Mouse (Mus musculus) frontal cortex, postnatal 25 days (tissue): ENCODE data around the gene Rnf43.

Experiments used
- DNase-seq, 2 experiments: peaks; one replicate each; pipeline ENCODE4 v3.0.0; 2022; ENCODE audit warnings: low spot score in 2 of 2

Gene Rnf43

DNA sequence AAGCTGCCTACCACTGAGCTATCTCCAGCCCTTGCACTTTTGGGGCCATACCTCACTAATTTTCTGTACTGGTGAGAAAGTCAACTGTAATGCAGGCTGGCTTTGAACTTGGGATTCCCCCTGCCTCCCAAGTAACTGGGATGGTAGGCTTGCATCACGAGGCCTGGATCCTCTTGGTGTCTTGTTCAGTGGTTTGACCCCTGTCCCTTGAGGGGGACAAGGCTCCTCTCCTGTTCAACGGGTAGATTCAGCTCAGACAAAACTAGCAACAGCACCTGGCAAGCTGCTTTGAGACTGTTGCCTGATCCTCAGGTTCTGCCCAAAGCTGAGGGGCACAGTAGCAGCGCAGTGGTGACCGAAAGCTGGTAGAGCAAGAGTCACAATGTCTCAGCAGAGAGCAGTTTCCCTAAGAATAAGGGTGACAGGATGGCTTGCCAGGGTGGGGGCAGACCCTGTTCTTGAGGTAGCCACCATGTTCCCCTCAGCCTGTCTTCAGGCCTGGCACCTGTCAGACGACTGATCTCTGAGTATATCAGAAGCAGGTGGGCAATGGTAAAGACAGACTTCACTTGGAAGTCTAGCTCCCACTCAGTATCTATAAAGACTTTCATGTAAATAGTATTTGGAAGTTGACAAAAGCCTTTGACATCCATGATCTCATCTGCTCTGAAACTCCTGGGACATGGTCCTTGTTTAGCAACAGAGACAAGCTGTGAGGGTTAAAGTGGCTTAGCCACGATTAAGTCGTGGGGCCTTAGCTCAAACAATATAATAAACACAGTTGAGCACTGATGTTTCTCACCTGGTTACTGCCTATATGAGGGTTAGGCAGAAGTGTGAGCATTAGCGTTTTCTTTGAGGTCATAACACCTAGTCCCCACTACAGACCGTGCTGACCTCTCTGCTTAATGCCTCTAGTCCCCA lies 83.4 kb downstream of the Rnf43 start:
- no peak for DNase-seq

DNA sequence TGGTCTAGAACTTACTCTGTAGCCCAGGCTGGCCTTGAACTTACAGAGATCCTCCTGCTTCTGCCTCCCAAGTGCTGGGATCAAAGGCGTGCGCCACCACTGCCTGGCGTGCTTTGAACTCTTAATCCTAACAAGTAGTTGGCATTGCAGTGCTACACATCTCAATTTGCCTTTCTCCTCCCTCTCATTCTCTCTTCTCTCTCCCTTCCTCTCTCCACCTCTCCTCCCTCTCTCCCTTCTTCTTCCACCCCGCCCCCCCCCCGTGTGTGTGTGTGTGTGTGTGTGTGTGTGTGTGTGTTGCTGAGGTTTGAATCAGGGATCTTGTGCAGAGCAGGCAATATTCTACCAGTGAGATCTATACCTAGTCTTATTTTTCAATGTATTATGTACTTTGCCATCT lies 84.8 kb downstream of the Rnf43 start:
- no peak for DNase-seq

DNA sequence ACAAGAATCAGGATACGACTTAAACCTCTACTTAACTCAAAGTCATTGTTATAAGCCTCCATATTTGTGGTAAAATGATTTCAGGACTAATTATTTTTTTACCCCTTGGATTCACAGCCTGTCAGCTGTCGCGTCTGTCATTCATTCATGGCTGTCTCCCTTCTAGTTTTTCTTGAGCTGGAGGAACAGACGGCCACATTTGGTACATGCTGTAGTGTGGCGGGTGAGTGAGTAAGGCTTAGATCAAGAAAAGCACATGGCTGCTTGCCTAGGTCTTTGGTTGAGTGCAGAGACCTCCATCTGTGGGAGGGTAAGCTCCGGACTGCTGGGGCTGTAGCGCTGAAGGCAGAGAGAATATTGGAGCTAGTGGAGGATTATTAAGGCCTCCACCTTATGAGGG lies 85.2 kb downstream of the Rnf43 start:
- DNase-seq, result no peak

DNA sequence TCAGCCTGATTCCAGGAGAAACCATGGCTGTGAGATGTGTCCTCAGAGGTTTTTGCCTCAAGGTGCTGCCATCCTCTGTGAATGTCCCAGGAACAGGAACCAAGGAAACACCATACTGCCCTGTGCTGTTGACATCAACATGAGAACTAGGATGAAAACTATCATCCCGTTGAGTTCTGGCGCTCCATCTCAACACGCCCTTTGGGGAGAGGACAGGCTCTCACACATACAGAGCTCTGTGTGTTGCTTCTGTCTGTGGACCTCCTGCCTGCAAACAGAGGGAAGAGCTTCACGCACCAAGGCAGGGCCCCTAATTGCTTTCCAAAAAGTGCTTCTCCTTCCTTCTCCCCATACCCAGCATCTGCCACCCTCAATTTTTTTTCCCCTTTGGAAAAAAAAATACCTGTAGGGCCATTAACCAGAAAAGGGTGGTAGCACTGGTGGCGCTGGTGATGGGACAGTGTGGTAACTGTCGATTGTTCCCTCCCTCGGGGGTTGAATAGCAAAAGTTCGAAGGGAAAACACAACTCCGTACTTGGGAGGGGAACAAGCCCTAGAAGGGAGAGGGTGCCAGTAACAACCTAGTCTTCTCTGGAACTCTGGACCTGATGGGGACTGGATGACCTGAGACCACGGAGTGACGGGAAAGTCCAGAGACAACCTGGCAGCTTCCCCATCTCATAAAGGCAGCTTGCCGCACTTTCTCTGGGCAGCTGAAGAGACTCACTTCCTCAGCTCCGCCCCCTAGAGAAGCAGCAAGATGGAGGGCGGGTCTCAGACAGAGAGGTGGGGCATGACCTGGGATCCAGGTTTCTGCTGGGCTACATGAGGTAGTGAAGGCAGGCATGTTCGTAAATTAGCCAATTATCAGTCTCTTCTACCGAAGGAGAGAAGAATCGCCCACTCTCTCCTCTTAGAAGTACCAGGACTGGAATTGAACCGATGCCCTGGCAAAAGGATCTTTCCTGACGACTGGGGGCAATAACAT lies 85.9 kb downstream of the Rnf43 start:
- no peak for DNase-seq

DNA sequence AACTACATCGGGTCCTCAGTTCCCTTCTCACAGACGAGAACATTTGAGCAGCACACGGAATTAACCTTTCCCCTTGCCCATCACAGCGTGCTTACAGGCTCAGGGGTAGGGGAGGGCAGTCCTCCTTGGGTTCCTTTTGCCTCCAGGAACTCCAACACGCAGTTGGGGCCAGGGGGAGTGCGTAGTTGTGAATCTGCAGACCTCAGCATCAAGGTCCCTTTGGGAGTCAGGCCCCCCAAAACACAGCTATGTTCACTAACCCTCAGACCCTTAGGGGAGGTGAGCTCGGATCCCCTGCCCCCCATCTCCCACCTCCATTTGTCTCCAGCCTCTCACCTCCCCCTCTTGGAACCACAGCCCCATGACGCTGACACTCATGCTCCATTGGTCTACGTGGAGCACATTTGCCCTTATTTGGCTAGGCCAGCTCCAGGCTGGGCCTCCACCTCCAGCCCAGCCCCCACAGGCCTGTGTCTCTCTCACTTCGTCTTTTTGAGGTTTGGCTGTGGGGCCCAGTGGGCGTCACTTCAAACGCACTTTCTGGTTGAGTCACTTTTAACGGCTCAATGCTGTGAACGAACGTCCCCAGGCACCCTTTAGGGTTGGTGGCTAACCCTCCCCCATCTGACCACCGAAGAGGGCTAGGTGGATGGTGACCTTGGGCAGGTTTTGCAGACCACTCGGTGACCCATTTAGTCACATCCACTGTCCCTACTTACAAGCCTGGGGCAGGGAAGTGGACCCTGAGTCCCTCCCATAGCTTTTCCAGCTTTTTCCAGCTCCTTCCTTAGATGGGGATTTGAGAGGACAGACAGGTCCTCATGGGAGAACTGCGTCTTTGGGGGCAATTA lies 86.9 kb downstream of the Rnf43 start:
- peak in 1 of 2 experiments; percentile 23 for DNase-seq

DNA sequence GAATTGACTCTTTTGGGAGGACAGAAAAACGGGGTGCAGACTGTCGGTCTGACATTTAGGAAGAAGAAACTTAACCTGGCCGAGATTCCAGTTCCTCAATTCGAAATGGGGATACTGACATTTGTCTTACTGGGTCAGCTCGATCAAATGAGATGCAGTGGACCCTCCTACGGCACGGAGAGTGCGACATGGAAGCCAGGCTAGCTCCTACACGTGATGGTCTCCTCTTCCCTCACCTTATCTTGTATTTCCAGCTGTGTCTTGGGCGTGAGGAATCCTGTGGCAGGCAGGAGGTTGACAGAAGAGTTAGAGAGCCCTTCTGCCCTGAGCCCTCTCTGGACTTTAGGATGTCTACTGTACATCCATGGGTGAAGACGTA lies 87.5 kb downstream of the Rnf43 start:
- DNase-seq, result no peak

DNA sequence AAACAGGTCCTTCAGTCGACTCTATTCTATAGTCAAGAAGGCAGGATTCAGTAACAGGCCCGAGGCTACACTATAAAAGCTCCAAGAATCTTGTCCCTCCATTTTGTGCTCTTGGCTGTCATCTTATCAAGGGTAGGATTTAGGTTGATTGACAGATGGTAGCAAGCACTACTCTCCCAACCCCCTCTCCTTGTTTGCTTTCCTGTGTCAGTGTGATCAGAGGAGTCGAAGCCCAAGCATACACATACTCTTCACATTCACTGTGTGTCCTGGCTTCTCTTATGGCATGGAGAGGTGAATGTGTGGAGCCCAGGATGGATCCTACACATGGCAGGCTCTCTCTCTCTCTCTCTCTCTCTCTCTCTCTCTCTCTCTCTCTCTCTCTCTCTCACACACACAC lies 88.0 kb downstream of the Rnf43 start:
- no peak for DNase-seq

DNA sequence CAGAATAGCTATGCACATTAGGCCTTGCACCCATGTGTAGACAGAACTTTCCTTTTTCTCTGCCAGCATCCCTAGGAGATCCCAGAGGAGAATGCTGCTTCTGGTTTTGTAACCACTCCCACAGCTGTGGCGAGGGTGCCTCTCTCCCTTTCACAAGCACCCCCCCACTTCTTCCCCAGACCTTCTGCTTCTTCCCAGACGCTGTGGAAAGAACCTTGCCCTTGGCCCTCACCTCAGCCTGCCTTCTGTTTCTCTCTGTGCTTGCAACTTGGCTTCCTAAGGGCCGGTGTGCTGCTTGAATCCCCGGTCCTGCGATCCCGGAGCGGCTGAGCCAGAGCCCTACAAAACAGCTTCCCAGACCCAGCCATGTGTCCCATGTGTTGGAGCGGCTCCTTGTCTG lies 88.5 kb downstream of the Rnf43 start:
- no peak for DNase-seq

DNA sequence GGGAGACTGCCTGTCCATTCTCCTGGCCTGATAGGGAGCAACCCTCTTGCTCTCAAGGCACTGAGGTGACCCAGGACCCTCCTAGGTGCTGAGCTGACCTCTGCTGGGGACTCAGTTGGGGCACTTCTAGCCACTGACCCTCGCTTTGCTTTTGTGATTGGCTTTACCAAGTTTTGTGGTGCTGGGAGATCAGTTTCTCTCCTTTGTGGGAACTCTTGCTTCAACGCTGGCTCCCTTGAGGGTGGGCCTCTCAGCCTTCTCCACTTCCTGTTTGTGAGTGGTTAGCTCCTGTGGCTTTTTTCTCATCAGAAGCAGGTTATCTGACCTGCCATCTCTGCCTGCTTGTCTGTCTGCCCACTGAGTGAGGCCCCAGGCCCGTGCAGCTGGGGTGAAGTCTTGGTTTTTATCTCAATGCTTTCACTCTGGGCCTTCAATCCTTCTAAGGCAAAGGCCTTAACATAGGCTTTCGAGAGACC lies 89.0 kb downstream of the Rnf43 start:
- no peak for DNase-seq

DNA sequence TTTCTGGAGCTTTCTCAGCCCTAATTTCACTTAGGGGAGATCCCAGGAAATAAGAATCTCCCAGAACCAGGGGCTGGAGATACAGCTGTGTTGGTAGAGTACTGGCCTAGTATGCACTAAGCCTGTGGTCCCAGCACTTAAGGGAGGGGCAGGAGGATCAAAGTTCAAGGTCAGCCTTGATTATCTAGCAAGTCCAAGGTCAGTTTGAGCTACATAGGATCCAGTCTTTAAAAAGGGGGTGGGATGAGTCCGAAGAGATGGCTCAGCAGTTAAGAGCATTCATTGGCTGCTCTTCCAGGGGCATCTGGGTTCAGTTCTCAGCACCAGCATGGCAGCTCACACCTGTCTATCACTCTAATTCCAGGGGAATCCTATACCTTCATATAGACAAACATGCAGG lies 89.8 kb downstream of the Rnf43 start:
- DNase-seq, result no peak

DNA sequence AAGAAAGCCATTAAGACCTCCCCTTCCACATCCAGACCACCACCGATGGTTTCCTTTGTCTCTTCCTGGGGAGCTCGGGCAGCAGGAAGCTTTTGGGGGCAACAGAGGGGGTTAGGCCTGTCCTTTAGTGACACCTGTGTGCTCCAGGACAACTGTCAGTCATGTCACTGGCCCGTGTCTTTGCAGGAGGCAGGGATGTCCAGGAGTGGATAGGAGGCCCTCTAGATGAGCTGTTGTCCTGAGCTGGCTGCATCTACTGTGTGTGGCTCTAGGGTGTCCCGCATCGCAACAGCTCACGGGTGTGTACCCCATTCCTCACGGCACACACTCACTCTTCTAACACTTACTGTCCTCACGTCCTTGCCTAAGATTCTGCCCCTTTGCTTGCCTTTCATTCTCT lies 90.7 kb downstream of the Rnf43 start:
- no peak for DNase-seq

DNA sequence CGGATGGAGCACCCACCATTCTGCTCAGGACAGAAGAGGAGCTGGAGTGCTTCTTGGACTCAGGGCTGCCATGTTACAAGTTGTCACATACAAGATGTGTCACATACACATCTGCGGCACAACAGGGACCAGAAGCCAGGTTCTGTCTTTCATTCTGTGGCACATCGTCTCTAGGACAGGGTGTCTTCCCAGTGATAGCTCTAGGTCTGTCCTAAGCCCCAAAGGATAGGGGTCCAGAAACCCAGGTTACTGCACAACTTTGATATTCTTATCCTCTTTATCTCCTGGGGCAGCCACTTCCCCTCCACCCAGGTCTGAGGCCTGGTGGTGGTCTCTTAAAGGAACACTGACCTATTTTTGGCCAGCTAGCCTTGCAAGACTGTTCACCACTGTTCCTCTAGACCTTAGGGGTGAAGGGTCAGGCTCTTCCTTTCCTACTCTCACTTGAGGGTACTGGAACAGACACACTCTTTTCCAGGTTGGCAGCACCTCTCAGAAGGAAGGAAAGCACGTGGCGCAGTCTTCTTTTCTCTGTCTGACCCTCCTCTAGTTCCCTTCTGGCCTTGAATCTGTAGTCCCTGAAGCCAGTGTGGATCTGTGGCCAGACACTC lies 91.5 kb downstream of the Rnf43 start:
- no peak for DNase-seq

DNA sequence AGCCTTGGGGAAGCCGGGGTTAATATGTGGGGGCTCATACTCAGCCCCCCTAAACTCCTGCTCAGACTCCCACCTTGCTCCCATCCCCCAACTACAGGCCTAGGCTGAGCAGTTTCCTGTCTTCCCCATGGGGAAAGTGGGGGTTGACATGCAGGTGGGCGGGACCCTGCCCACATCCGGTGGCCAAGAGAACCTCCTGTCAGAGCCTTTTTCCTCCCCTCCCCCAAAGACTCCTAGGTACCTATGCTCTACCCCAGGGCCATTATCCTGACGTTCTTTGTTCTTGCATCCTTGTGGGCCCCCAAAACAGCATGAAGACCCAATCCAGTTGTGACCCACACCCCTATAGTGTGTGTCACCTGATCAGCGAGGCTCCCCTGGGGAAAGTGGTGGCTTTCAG lies 92.1 kb downstream of the Rnf43 start:
- DNase-seq, result no peak

DNA sequence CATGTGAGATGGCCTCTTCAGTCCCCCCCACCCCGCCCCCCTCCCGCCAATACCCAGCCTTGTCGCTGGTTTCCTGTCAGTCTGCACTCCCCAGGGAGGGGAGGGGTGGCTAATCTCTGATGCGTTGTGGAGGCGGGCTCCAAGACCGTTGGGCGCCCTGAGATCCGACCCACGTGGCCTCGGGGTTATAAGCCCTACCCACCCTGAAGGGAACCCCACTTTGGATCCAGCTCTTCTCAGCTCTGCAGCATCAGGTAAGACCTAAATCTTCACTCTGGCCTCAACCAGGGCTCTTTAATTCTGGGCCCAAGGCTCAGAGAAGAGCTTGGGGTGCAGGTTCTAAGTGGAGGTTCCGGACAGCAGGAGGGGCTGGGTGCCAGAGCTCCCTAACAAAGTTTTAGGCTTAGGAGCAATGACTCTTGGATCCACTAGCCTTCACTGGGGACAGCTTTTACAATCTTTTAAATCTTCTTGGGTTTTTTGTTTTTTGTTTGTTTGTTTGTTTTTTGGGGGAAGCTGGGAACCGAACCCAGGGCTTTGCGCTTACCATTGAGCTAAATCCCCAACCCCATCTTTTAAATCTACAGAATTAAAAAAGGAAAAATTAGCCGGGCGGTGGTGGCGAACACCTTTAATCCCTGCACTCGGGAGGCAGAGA lies 93.0 kb downstream of the Rnf43 start:
- no peak for DNase-seq

DNA sequence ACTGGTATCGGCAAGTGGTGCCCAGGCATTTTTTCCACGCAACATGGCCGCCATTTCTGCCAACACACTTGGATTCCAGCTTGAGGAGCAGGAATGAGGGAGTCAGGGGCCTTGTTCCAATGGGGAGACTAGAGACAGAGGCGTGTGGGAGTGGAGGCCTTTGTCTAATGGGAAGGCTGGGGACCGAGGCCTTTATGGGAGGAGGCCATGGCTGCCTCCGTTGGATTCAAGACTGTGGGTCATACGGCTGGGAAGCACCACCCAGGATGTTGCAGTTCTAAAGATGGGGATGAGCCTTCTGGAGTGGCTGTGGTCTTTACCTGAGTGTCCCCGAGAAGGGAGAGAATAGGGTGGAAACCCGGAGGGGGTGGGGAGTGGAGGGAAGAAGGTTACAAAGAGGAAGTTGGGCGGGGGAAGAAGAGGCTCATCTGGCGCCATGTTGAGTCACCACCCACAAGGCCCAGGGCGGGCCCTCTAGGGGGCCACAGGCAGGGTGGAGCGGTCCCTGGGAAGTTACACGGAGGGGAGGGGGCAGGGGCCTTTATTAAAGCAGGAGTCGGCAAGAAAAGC lies 93.8 kb downstream of the Rnf43 start:
- no peak for DNase-seq

DNA sequence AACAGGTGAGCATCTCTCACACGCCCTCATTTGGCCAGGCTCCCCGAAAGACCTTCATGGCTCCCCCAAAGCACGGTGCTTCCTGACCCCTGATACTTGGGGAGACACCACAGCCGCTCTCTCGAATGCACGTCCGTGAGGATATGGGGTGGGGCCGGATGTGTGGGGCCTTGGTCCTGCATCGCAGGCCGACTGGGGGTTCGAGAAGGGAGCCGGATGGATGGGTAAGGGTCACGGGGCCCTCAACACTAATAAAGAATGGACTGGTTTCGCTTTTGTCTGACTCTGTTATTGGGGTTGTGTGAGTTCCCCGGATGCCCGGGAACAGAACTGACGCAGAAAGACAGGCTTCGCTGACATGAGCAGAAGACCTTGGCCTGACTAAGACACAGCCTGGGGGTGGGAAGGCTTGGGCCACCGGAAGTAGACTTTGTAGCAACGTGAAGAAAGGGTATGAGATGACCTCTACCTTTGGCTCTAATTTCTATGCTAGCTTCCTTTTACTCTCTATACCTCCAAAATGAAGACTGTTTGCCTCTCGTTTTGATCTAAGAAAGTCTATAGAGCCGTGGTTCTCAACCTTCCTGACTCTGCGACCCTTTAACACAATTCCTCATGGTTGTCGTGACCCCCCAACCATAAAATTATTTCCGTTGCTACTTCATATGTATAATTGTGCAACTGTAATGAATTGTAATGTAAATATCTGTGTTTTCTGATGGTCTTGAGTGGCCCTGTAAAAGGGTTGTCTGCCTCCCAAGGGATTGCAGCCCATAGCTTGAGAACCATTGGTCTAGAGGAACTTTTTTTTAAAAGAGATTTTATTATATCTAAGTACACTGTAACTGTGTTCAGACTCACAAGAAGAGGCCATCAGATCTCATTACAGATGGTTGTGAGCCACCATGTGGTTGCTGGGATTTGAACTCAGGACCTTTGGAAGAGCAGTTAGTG lies 94.8 kb downstream of the Rnf43 start:
- DNase-seq, result no peak

DNA sequence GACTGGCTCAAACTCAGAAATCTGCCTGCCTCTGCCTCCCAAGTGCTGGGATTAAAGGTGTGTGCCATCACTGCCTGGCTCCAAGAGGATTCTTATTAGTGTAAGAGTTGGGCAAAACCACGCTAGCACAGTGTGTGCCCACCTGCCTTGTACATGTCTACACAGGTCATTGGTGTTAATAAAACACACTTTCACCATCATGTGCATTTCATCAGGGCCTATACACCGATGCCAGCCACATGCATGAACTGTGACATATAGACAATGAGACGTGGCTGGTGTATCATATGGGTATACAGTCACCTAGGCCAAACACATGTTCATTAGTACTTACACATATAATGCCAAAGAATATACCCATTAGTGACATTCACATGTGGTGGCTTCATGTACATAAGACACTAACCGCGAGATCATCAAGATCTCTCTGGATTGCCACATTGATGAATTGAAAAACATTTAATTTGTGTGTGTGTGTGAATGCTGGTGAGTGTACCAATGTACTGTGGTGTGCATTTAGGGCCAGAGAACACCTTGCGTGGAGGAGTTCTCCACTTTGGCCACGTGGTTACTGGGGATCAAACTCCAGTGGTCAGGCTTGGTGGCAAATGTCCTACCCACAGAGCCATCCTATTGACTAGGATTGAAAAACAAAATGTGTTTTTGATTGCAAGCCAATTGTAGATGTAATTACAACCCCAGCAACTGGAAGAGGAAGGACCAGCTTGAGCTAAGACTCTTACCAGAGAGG lies 95.8 kb downstream of the Rnf43 start:
- DNase-seq, result no peak

DNA sequence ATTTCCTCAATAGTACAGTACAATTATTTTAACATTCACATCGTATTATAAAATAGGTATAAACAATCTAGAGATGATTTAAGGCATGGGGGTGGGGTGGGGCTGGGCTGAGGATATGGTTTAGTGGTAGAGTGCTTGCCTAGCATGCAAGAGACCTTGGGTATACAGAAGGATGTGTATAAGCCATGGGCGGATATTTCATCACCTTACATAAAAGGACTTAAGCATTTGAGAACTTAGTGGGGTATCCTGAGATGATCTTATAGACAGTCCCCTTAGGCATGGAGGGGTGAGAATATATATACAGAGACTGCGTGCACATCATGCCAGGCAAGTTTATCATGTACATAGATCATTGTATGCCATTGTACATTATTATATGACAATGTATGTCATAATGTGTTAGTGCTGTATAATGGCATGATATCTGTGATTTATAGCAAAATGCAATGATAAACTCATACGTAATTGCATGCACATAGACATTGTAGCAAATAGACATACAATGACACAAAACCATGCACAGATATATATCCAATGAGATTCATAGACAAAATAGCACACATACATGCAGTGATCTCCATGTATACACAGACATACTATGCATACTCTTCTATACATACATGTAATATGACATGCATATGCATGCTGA lies 96.6 kb downstream of the Rnf43 start:
- no peak for DNase-seq
